Mouse (Mus musculus) CH12.LX (cell line): ENCODE measurements around the gene Tmem120a. TPM values are rescaled to one million over a fixed set of nuclear protein-coding genes. Genes with fewer than 3 reads are reported as not detected.
A peak's percentile ranks its signal among the peaks of the same experiment; 100 is the strongest.

Experiments used
- DNase-seq: peaks from one replicate; pipeline ENCODE4 v3.0.0-alpha.2; 2013; ENCODE audit errors: extremely low read depth
- H3K27ac ChIP-seq: 2 replicates; pipeline ENCODE4 v1.5.1; 2012; ENCODE audit warnings: low read depth, mild to moderate bottlenecking, control low read depth, moderate library complexity; ENCODE audit not compliant: insufficient read depth
- H3K27me3 ChIP-seq: replicated peaks from 2 replicates; pipeline ENCODE3; 2012; ENCODE audit warnings: inconsistent platforms
- H3K36me3 ChIP-seq, 2 experiments: replicated peaks in 1 of 2; 2 replicates each; pipeline versions ENCODE3 to v1.6.1; 2012; ENCODE audit warnings: inconsistent platforms in 1 of 2, low read length in 1 of 2, mild to moderate bottlenecking in 1 of 2, mixed read lengths in 1 of 2, moderate library complexity in 1 of 2; ENCODE audit not compliant: control insufficient read depth in 1 of 2, insufficient read depth in 1 of 2
- H3K4me1 ChIP-seq, 2 experiments: 2 replicates each; pipeline ENCODE4 v1.6.1; 2012; ENCODE audit warnings: inconsistent platforms in 1 of 2, moderate library complexity in 1 of 2; ENCODE audit not compliant: insufficient read depth in 2 of 2, control insufficient read depth in 1 of 2
- H3K4me2 ChIP-seq: 2 replicates; pipeline ENCODE4 v1.6.1; 2012; ENCODE audit warnings: low read depth, mild to moderate bottlenecking, control low read depth; ENCODE audit not compliant: poor library complexity, insufficient read depth, severe bottlenecking
- H3K4me3 ChIP-seq, 3 experiments: fragments of 150-350 bp in 1 of 3; sonication (generic) in 1 of 3; replicated peaks in 1 of 3; 2 replicates each; pipeline versions ENCODE3 to v1.5.1; 2011 to 2012; ENCODE audit warnings: low read depth in 2 of 3, low read length in 2 of 3, mild to moderate bottlenecking in 2 of 3, moderate library complexity in 2 of 3, control low read depth in 1 of 3, improper control_type of control experiment in 1 of 3, inconsistent platforms in 1 of 3, mixed read lengths in 1 of 3; ENCODE audit not compliant: poor library complexity in 1 of 3
- H3K79me2 ChIP-seq: replicated peaks from 2 replicates; pipeline ENCODE4 v1.6.1; 2012; ENCODE audit warnings: mild to moderate bottlenecking, moderate library complexity; ENCODE audit not compliant: control insufficient read depth, poor library complexity, insufficient read depth, severe bottlenecking; ENCODE audit errors: extremely low read depth
- H3K9ac ChIP-seq: 2 replicates; pipeline ENCODE4 v1.6.1; 2012; ENCODE audit warnings: low read depth, mild to moderate bottlenecking, control low read depth, moderate library complexity; ENCODE audit not compliant: insufficient read depth
- H3K9me3 ChIP-seq: replicated peaks from 2 replicates; pipeline ENCODE3; 2012; ENCODE audit warnings: low read length, inconsistent platforms, mixed read lengths
- BHLHE40 ChIP-seq: IDR thresholded peaks from 2 replicates; pipeline ENCODE4 v1.6.1; 2011; ENCODE audit warnings: mild to moderate bottlenecking, low read depth, low read length, improper control_type of control experiment
- E2F4 ChIP-seq: IDR thresholded peaks from 2 replicates; pipeline ENCODE4 v1.6.1; 2011; ENCODE audit warnings: low read depth, low read length, improper control_type of control experiment; ENCODE audit not compliant: insufficient replicate concordance
- ELF1 ChIP-seq: IDR thresholded peaks from 2 replicates; pipeline ENCODE4 v1.6.1; 2014; ENCODE audit warnings: low read depth, mild to moderate bottlenecking, inconsistent platforms, low read length, improper control_type of control experiment
- EP300 ChIP-seq: IDR thresholded peaks from 2 replicates; pipeline ENCODE4 v1.6.1; 2011; ENCODE audit warnings: low read length, improper control_type of control experiment
- ETS1 ChIP-seq: conservative IDR thresholded peaks from 2 replicates; pipeline ENCODE4 v1.6.1; 2012; ENCODE audit warnings: low read depth, mild to moderate bottlenecking, inconsistent platforms, low read length, improper control_type of control experiment, moderate library complexity
- IRF4 ChIP-seq: IDR thresholded peaks from 2 replicates; pipeline ENCODE4 v1.6.1; 2014; ENCODE audit warnings: low read depth, mild to moderate bottlenecking, inconsistent platforms, low read length, improper control_type of control experiment
- JUN ChIP-seq: IDR thresholded peaks from 2 replicates; pipeline ENCODE4 v1.6.1; 2011; ENCODE audit warnings: low read depth, mild to moderate bottlenecking, low read length, improper control_type of control experiment, moderate library complexity; ENCODE audit not compliant: insufficient read depth
- JUND ChIP-seq: conservative IDR thresholded peaks from 2 replicates; pipeline ENCODE4 v1.6.1; 2011; ENCODE audit warnings: low read depth, low read length, improper control_type of control experiment
- MAZ ChIP-seq: IDR thresholded peaks from 2 replicates; pipeline ENCODE4 v1.6.1; 2012; ENCODE audit warnings: low read depth, mild to moderate bottlenecking, inconsistent platforms, low read length, improper control_type of control experiment, moderate library complexity
- MXI1 ChIP-seq: IDR thresholded peaks from 2 replicates; pipeline ENCODE4 v1.6.1; 2011; ENCODE audit warnings: mild to moderate bottlenecking, low read depth, low read length, improper control_type of control experiment
- MYC ChIP-seq: IDR thresholded peaks from 2 replicates; pipeline ENCODE4 v1.6.1; 2011; ENCODE audit warnings: low read depth, mild to moderate bottlenecking, improper control_type of control experiment, low read length
- NELFE ChIP-seq: IDR thresholded peaks from 2 replicates; pipeline ENCODE4 v1.6.1; 2011; ENCODE audit warnings: low read depth, low read length, improper control_type of control experiment
- NRF1 ChIP-seq: IDR thresholded peaks from 2 replicates; pipeline ENCODE4 v1.6.1; 2014; ENCODE audit warnings: low read depth, mild to moderate bottlenecking, inconsistent platforms, low read length, improper control_type of control experiment, moderate library complexity
- POLR2A ChIP-seq: IDR thresholded peaks from 2 replicates; pipeline ENCODE4 v1.6.1; 2011; ENCODE audit warnings: low read depth, mild to moderate bottlenecking, improper control_type of control experiment, low read length
- POLR2AphosphoS2 ChIP-seq: IDR thresholded peaks from 2 replicates; pipeline ENCODE4 v1.6.1; 2011; ENCODE audit warnings: low read depth, low read length, improper control_type of control experiment
- SMC3 ChIP-seq: IDR thresholded peaks from 2 replicates; pipeline ENCODE4 v1.6.1; 2011; ENCODE audit warnings: low read depth, low read length, improper control_type of control experiment
- TBP ChIP-seq: conservative IDR thresholded peaks from 2 replicates; pipeline ENCODE4 v1.6.1; 2011; ENCODE audit warnings: low read depth, low read length, improper control_type of control experiment
- ZC3H11A ChIP-seq: IDR thresholded peaks from 2 replicates; pipeline ENCODE4 v1.6.1; 2012; ENCODE audit warnings: low read depth, mild to moderate bottlenecking, inconsistent platforms, low read length, improper control_type of control experiment
- ZKSCAN1 ChIP-seq: IDR thresholded peaks from 2 replicates; pipeline ENCODE4 v1.6.1; 2012; ENCODE audit warnings: low read depth, inconsistent platforms, low read length, improper control_type of control experiment, borderline replicate concordance
- ZNF384 ChIP-seq: IDR thresholded peaks from 2 replicates; pipeline ENCODE4 v1.6.1; 2012; ENCODE audit warnings: low read depth, low read length, improper control_type of control experiment, inconsistent platforms
- dilution Hi-C: fragments of 300-500 bp; cut with MboI; formaldehyde crosslinking; loops from 2 replicates; pipeline ENCODE4 v1.14.3; 2020; ENCODE audit warnings: low sequenced_read_pairs; ENCODE audit not compliant: extremely low pct_unique_long_range_greater_than_20kb, extremely low pct_ligation_motif_present
- in situ Hi-C: fragments of 300-500 bp; cut with MboI; formaldehyde crosslinking; loops from 3 replicates; pipeline ENCODE4 v1.14.3; 2019; ENCODE audit warnings: low sequenced_read_pairs, low pct_ligation_motif_present, low pct_unique_long_range_greater_than_20kb, mixed read lengths
- polyA plus RNA-seq: library from polyadenylated mRNA; unstranded; fragments of >175 nt; gene quantifications from 2 replicates; pipeline ENCODE4 v1.2.1, GENCODE M21; 2012; ENCODE audit warnings: low read depth; ENCODE audit not compliant: insufficient read length
- total RNA-seq, 2 experiments: library from RNA; depleted of rRNA; stranded (reverse); fragments of 300-350 nt in 1 of 2; fragments of >200 nt in 1 of 2; gene quantifications; 2 replicates each; pipeline ENCODE4 v1.2.3; 2012 to 2014

Gene Tmem120a
- total and polyA plus RNA-seq, 3 experiments = 12.0 to 27.1 (median 21.4) TPM

DNA sequence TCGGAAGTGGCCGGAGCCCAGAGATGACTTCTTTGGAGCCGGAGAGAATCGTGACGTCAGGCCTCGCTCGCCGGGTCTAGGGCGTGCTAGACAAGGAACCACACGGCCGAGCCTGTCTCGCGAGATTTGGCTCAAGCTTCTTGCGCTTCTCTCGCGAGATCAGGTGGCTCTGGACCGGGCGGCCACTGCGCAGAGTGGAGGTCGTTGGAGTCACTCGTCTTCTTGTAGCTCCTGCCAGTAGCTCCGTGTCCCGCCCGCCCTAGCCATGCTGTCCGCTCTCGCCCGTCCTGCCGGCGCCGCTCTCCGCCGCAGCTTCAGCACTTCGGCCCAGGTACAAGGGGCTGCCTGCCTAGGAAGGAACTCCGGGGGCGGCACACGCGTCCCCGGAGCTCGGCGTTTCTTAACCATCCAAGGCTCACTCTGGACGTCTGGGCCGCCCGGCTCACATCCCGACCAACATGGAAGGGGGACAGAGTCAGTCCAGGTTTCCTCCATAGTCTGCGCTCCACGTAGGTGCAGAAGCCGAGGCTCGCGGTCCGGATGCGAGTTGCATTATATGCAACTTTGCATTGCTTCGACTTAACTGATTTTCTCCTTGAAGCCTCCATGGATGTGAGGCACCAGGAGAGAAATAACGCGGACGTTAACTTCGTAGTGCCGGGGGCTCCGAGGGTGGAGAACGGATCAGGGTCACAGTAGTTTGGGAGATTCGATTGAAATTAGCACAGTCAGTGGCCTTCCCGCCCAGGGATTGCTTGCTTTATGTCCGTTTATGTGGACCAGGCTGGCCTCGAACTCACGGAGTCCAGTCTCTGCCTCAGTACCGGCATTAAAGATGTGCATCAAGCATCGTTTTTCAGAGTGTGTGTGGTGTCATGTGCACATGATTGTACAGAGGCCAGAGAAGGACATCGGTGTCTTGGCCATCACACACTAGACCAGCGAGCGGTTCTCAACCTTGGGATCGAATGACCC lies 34.5 kb upstream of the Tmem120a start, which contains the start of gene Mdh2 (continued):
- TF ChIP-seq MAZ (no peak), E2F4 (no peak), ZKSCAN1 (no peak), ZNF384 (no peak), NELFE (peak; percentile 98), POLR2A (peak; percentile 99), SMC3 (no peak), ZC3H11A (no peak), JUN (no peak)

- in situ Hi-C loops (loop anchor here (10.0 kb wide), 1 partner anchor 243 kb away; no protein-coding TSS in a partner anchor), dilution Hi-C loops (no loop called here)
- H3K27me3 ChIP-seq = no peaks in the 10 kb centered on the region
- H3K9me3 ChIP-seq = no peaks in the 10 kb centered on the region
- H3K9ac ChIP-seq = peak within 1 kb of the TSS; percentile 90
- peak; percentile 43 for DNase-seq
- H3K4me3 ChIP-seq = peak within 1 kb of the TSS; percentile 87 to 89 (median 88)
- peaks cover 36% of the 10 kb centered on the region for H3K79me2 ChIP-seq
- H3K27ac ChIP-seq = peak within 1 kb of the TSS; percentile 56
- peak within 1 kb of the TSS; percentile 89 for H3K4me2 ChIP-seq
- peaks cover 8 to 52% of the 10 kb centered on the region in 2 experiments for H3K4me1 ChIP-seq
- no peak for TF ChIP-seq EP300
- no peak for TF ChIP-seq POLR2AphosphoS2
- 0 out of 2 replicates have a peak, but pooled peaks have one; percentile 1 for TF ChIP-seq IRF4
- peak; percentile 91 for TF ChIP-seq ELF1
- H3K36me3 ChIP-seq = peaks cover 7 to 27% of the 10 kb centered on the region in 2 experiments
Observed at GRCm38 (mm10) chr5:135777796-135778470, 33.7 kb upstream of the Tmem120a start, which contains the start of gene Styxl1. Styxl1 (minus strand) TSS chr5:135778385.

- Histone ChIP-seq H3K9ac (no peak overlapping the region), H3K36me3 (peaks cover 0 to 14% of the 10 kb centered on the region in 2 experiments), H3K27ac (no peak overlapping the region), H3K4me2 (no peak overlapping the region), H3K4me1 (peaks cover 7 to 60% of the 10 kb centered on the region in 2 experiments), H3K4me3 (no peak overlapping the region), H3K79me2 (peaks cover 30% of the 10 kb centered on the region), H3K27me3 (no peaks in the 10 kb centered on the region), H3K9me3 (no peaks in the 10 kb centered on the region)
- in situ Hi-C loops = loop anchor here (10.0 kb wide), 1 partner anchor 242 kb away; no protein-coding TSS in a partner anchor
- no peak for DNase-seq
- TF ChIP-seq ETS1 (no peak), MYC (no peak), TBP (no peak), MXI1 (no peak), POLR2A (no peak), POLR2AphosphoS2 (no peak), JUND (no peak), NRF1 (no peak), BHLHE40 (no peak), NELFE (no peak)
- dilution Hi-C loops = no loop called here
Observed at GRCm38 (mm10) chr5:135776546-135776945, 32.3 kb upstream of the Tmem120a start.
